Mouse (Mus musculus): ENCODE results near the gene Cltrn. TPM values are rescaled to one million over a fixed set of nuclear protein-coding genes. Genes with fewer than 3 reads are reported as not detected.

Cltrn gene
- total RNA-seq, 2 experiments from 2014 or later: 0.69 TPM; not detected in 1

- no peak for DNase-seq (ENCODE audit: low spot score in 2 of 2)
These were observed 46.7 kb downstream of the Cltrn start for GRCm38 (mm10) chrX:164135304-164135818.

GRCm38 (mm10) chrX:164139032-164139431 is 50.4 kb downstream of the Cltrn start, which contains the start of gene Ace2:
TSS of gene Ace2 (plus strand) at chrX:164139332.
- DNase-seq (ENCODE audit: low spot score in 2 of 2): no peak

GRCm38 (mm10) chrX:164145463-164146250 is 57.0 kb downstream of the Cltrn start:
- DNase-seq (ENCODE audit: low spot score in 2 of 2): no peak

DNA sequence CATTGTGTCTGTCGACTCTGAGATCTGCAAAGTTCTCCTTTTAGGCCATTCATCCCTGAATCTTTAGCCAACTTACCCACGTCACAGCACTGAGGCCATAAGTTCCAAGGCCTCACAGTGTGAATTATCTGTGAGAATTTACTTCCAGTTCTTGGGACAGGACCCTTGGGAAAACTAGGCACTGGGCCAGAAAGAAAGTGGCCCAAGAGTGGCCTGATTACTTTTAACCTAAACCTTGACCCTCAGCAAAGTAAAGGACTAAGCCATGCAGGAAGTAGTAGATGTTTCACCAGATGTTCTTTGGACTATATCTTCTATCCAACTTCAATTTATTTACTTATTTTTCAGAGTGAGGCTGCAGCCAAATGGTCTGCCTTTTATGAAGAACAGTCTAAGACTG is 64.1 kb downstream of the Cltrn start:
- DNase-seq (ENCODE audit: low spot score in 2 of 2): no peak

DNA sequence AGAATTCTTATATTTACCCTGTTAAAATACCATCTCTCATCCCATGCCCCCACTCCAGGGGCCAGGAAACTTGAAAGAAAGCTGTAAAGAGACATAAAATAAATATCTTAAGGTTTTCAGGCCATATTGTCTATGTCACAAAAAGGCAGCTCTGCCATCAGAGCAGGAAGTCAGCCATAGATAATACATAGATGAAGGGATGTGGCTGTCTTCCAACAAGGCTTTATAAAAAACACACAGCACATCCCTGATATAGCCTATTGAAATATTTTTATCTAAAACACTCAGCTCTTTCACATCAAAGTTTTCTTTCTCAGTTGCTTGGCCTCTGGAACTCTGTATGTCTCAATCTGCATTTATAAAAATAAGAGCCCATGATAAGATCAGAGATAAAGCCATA is 65.0 kb downstream of the Cltrn start:
- no peak for DNase-seq (ENCODE audit: low spot score in 2 of 2)

- DNase-seq (ENCODE audit: low spot score in 2 of 2): no peak
These were observed 66.0 kb downstream of the Cltrn start for GRCm38 (mm10) chrX:164154594-164154993.

DNA sequence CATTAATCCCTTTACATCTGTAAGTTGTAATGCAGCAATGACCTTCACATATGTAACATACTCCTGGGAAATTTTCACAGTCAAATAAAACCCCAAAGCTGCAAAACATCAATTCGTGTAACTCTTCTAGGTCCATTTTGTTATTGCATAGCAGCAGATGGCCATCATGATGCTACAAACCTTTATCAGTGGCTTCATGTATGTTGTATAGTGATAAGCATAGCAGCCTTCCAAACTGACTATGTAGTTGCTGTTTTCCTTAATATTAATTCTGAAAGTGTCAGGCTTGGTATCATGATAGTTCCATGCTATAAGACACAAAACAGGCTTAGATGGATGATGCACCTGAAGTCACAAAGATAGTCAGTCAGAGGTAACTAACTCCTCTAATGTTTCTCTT is 76.1 kb downstream of the Cltrn start:
- no peak for DNase-seq (ENCODE audit: low spot score in 2 of 2)

Other genes with a start within 250 kb of the Cltrn start
- gene Ap1s2, start 179.8 kb upstream of the Cltrn start, total RNA-seq (2021): 10 to 100 TPM; 38.9 to 42.3 TPM
- gene Zrsr2, start 130.2 kb upstream of the Cltrn start, total RNA-seq (2021): 10 to 100 TPM; 38.9 to 54.9 TPM
- 1 to 10 TPM; 2.3 to 2.7 TPM for gene Car5b, start 60.8 kb upstream of the Cltrn start, total RNA-seq (2021)
- 10 to 100 TPM in 1 of 2 experiments, 1 to 10 TPM in 1; 9.8 to 10.3 TPM for gene Siah1b, start 12.3 kb upstream of the Cltrn start, total RNA-seq (2021)
- gene Ace2, start 50.5 kb downstream of the Cltrn start, total RNA-seq (2021): under 1 TPM; 0.61 to 0.67 TPM
- gene Bmx, start 169.4 kb downstream of the Cltrn start, total RNA-seq (2021): under 1 TPM; 0.56 to 0.67 TPM
- gene Pir, start 180.5 kb downstream of the Cltrn start, total RNA-seq (2021): 1 to 10 TPM; 6.6 to 7.8 TPM